Mouse (Mus musculus) kidney, postnatal 0 days (tissue): ENCODE measurements around the gene Sfxn5. TPM values are rescaled to one million over a fixed set of nuclear protein-coding genes. Genes with fewer than 3 reads are reported as not detected.

Source experiments
- ATAC-seq: fragments of 200-750 bp; cut with Nextera tagmentation; replicated peaks from 2 replicates; pipeline ENCODE4 v1.8.0; 2017; ENCODE audit warnings: low read depth, moderate number of reproducible peaks, moderate TSS enrichment, moderate library complexity; ENCODE audit not compliant: low FRiP score
- DNase-seq: peaks from one replicate; pipeline ENCODE4 v3.0.0-alpha.2; 2016; ENCODE audit warnings: low spot score
- H3K27ac ChIP-seq: fragments of 300-500 bp; sonication (generic); 2 replicates; pipeline ENCODE4 v1.5.1; 2014; ENCODE audit warnings: mild to moderate bottlenecking
- H3K27me3 ChIP-seq: fragments of 300-500 bp; sonication (generic); 2 replicates; pipeline ENCODE4 v1.6.1; 2014; ENCODE audit warnings: low read length, mixed read lengths; ENCODE audit not compliant: insufficient read depth
- H3K36me3 ChIP-seq: fragments of 300-500 bp; sonication (generic); 2 replicates; pipeline ENCODE4 v1.6.1; 2014; ENCODE audit warnings: low read length, mixed read lengths; ENCODE audit not compliant: insufficient read depth
- H3K4me1 ChIP-seq: fragments of 300-500 bp; sonication (generic); replicated peaks from 2 replicates; pipeline ENCODE4 v1.6.1; 2014; ENCODE audit warnings: antibody characterized with exemption, low read length, mixed read lengths; ENCODE audit not compliant: insufficient read depth
- H3K4me2 ChIP-seq: fragments of 300-500 bp; sonication (generic); 2 replicates; pipeline ENCODE4 v1.6.1; 2014; ENCODE audit warnings: mild to moderate bottlenecking, low read length, moderate library complexity, mixed read lengths
- H3K4me3 ChIP-seq: fragments of 300-500 bp; sonication (generic); replicated peaks from 2 replicates; pipeline ENCODE4 v1.5.1; 2014; ENCODE audit warnings: low read depth, low read length
- H3K9ac ChIP-seq: fragments of 300-500 bp; sonication (generic); 2 replicates; pipeline ENCODE4 v1.6.1; 2014; ENCODE audit warnings: low read depth, low read length
- H3K9me3 ChIP-seq: fragments of 300-500 bp; sonication (generic); replicated peaks from 2 replicates; pipeline ENCODE4 v1.6.1; 2016; ENCODE audit warnings: low read length, inconsistent platforms, mixed read lengths
- CTCF ChIP-seq: IDR thresholded peaks from 2 replicates; pipeline ENCODE4 v1.5.1; 2016; ENCODE audit warnings: antibody characterized with exemption, low read depth, mild to moderate bottlenecking, moderate library complexity
- WGBS: fragments of 180-500 bp; shearing (Covaris S2); extraction: QIAGEN DNeasy Blood & Tissue Kit; methylation state at CpG from one replicate; pipeline ENCODE4 v1.1.7; 2014; 5-methylcytosine and 5-hydroxymethylcytosine counted together
- polyA plus RNA-seq: library from polyadenylated mRNA; unstranded; fragments of >200 nt; fragmentation: Nextera tagmentation; extraction: Ambion mirVana; gene quantifications from 2 replicates; pipeline ENCODE4 v1.2.1, GENCODE M21; 2015

Gene Sfxn5
- polyA plus RNA-seq, 1 experiment from 2014 or later, result 15.7 TPM

DNA sequence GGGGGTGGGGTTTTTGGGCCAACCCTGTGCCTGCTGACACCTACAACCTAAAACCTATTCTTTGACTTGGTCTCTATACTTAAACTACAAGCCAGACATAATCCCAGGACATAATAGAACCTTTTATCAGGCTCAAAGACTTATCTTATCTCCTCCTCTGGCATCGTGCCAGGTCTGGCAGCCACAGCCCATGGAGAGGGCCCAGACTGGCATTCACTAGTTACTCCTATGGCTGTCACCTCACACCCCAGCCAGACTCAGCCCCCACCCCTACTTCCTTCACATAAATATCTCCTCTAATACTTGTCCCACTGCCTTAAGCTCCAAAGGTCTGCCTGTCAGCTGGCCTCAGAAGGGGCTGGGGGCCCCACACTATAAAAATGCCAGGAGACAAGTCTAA is 33.2 kb upstream of the Sfxn5 start:
- TF ChIP-seq CTCF, result no peak
- no peak overlapping the region for H3K9ac ChIP-seq
- no peaks in the 10 kb centered on the region for H3K36me3 ChIP-seq
- peaks cover 33% of the 10 kb centered on the region for H3K4me1 ChIP-seq
- DNase-seq, result no peak
- no peak for ATAC-seq
- peak overlapping the region; percentile 37; the same call in 1 of the 2 replicates for H3K27ac ChIP-seq
- no peaks in the 10 kb centered on the region for H3K27me3 ChIP-seq
- no peak overlapping the region for H3K4me3 ChIP-seq
- no peak overlapping the region for H3K4me2 ChIP-seq
- H3K9me3 ChIP-seq, result no peaks in the 10 kb centered on the region
- WGBS, result 54% methylated on average over 1 of the region's 1 CpGs

- DNase-seq, result no peak
- WGBS, result 51% methylated on average over 5 of the region's 5 CpGs
- Histone ChIP-seq H3K4me1 (peaks cover 29% of the 10 kb centered on the region), H3K4me3 (no peak overlapping the region), H3K9me3 (no peaks in the 10 kb centered on the region), H3K27ac (no peak overlapping the region), H3K36me3 (no peaks in the 10 kb centered on the region), H3K4me2 (no peak overlapping the region), H3K27me3 (no peaks in the 10 kb centered on the region), H3K9ac (no peak overlapping the region)
- ATAC-seq, result no peak
- no peak for TF ChIP-seq CTCF
Measured at GRCm38 (mm10) chr6:85364439-85364838, 31.2 kb upstream of the Sfxn5 start.

GRCm38 (mm10) chr6:85363906-85364260 is 30.7 kb upstream of the Sfxn5 start:
- Histone ChIP-seq H3K9me3 (no peaks in the 10 kb centered on the region), H3K9ac (no peak overlapping the region), H3K4me1 (peaks cover 24% of the 10 kb centered on the region), H3K36me3 (no peaks in the 10 kb centered on the region), H3K4me3 (no peak overlapping the region), H3K4me2 (no peak overlapping the region), H3K27ac (0 out of 2 replicates have a peak overlapping the region, but pooled peaks have one; percentile 5), H3K27me3 (no peaks in the 10 kb centered on the region)
- TF ChIP-seq CTCF, result no peak
- ATAC-seq (no peak), DNase-seq (no peak)
- WGBS, result 85% methylated on average over 4 of the region's 4 CpGs

GRCm38 (mm10) chr6:85363231-85363905 is 30.1 kb upstream of the Sfxn5 start:
- ATAC-seq (no peak), DNase-seq (no peak)
- WGBS, result 92% methylated on average over 5 of the region's 5 CpGs
- TF ChIP-seq CTCF, result peak; percentile 21; the same call in 1 of the 2 replicates
- H3K4me1 ChIP-seq, result peaks cover 21% of the 10 kb centered on the region
- no peaks in the 10 kb centered on the region for H3K27me3 ChIP-seq
- no peaks in the 10 kb centered on the region for H3K36me3 ChIP-seq
- no peak overlapping the region for H3K9ac ChIP-seq
- H3K4me3 ChIP-seq, result no peak overlapping the region
- no peak overlapping the region for H3K27ac ChIP-seq
- H3K4me2 ChIP-seq, result no peak overlapping the region
- no peaks in the 10 kb centered on the region for H3K9me3 ChIP-seq

- no peak for DNase-seq
- no peaks in the 10 kb centered on the region for H3K9me3 ChIP-seq
- no peak for ATAC-seq
- H3K27me3 ChIP-seq, result no peaks in the 10 kb centered on the region
- no peaks in the 10 kb centered on the region for H3K36me3 ChIP-seq
- no peak for TF ChIP-seq CTCF
- no peak overlapping the region for H3K4me2 ChIP-seq
- 79% methylated on average over 5 of the region's 5 CpGs for WGBS
- no peak overlapping the region for H3K4me3 ChIP-seq
- H3K9ac ChIP-seq, result no peak overlapping the region
- peaks cover 13% of the 10 kb centered on the region for H3K4me1 ChIP-seq
- H3K27ac ChIP-seq, result no peak overlapping the region
Measured at GRCm38 (mm10) chr6:85362610-85363009, 29.4 kb upstream of the Sfxn5 start.

DNA sequence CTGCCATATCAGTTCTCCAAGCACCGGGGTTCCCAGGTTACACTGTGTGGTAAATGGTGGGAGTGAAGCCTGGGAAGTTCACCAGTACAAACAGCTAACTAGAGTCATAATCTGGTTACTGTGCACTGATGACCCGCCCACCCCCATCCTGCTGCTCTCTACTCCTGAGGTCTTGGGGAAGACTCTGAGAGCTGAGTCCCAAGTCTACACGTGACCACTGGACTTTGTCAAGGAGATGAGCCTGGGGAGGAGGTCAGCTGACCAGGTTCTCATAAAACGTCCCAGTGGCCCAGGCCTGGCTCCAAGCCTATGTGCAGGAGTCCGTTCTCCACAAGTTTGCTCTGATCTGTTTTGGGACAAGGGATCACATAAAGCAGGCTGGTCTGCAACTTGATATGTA is 27.1 kb upstream of the Sfxn5 start:
- H3K4me3 ChIP-seq, result no peak overlapping the region
- no peak overlapping the region for H3K4me2 ChIP-seq
- no peaks in the 10 kb centered on the region for H3K36me3 ChIP-seq
- no peak for DNase-seq
- H3K9me3 ChIP-seq, result no peaks in the 10 kb centered on the region
- WGBS, result 76% methylated on average over 5 of the region's 5 CpGs
- no peaks in the 10 kb centered on the region for H3K4me1 ChIP-seq
- TF ChIP-seq CTCF, result no peak
- H3K27ac ChIP-seq, result no peak overlapping the region
- no peaks in the 10 kb centered on the region for H3K27me3 ChIP-seq
- ATAC-seq, result peak; percentile 82
- no peak overlapping the region for H3K9ac ChIP-seq

- H3K4me1 ChIP-seq, result no peaks in the 10 kb centered on the region
- H3K36me3 ChIP-seq, result no peaks in the 10 kb centered on the region
- no peak for ATAC-seq
- H3K27me3 ChIP-seq, result no peaks in the 10 kb centered on the region
- DNase-seq, result no peak
- no peak overlapping the region for H3K4me3 ChIP-seq
- TF ChIP-seq CTCF, result no peak
- no peak overlapping the region for H3K4me2 ChIP-seq
- 100% methylated on average over 1 of the region's 1 CpGs for WGBS
- no peak overlapping the region for H3K9ac ChIP-seq
- no peaks in the 10 kb centered on the region for H3K9me3 ChIP-seq
- H3K27ac ChIP-seq, result no peak overlapping the region
Measured at GRCm38 (mm10) chr6:85358877-85359276, 25.7 kb upstream of the Sfxn5 start.
